Mouse (Mus musculus): ENCODE data around the gene Adipor1. TPM values are rescaled to one million over a fixed set of nuclear protein-coding genes. Genes with fewer than 3 reads are reported as not detected.
"Not testable (repeated sequence)": the region's sequence is repeated elsewhere in the genome, so short reads cannot be mapped to it uniquely, and the experiment has no call there.

Gene Adipor1
- polyA plus RNA-seq, 1 experiment from 2014 or later: 78.1 TPM

GRCm38 (mm10) chr1:134423911-134424310 lies 8.7 kb downstream of the Adipor1 start:
- ATAC-seq (ENCODE audit: insufficient number of reproducible peaks, insufficient read depth, low FRiP score, low TSS enrichment): no peak
- Histone ChIP-seq H3K27me3 (no peaks in the 10 kb centered on the region), H3K9me3 (no peaks in the 10 kb centered on the region), H3K4me1 (peaks cover 16% of the 10 kb centered on the region; the same call in 1 of the 2 replicates), H3K4me2 (replicated peaks) (no peak overlapping the region), H3K4me3 (no peak overlapping the region), H3K9ac (no peak overlapping the region), H3K36me3 (peaks cover 60% of the 10 kb centered on the region), H3K27ac (no peak overlapping the region)
- WGBS: 73% methylated on average over 10 of the region's 10 CpGs

GRCm38 (mm10) chr1:134426289-134426688 lies 11.1 kb downstream of the Adipor1 start:
- H3K4me3 ChIP-seq: no peak overlapping the region
- peaks cover 77% of the 10 kb centered on the region for H3K36me3 ChIP-seq
- H3K4me1 ChIP-seq: no peaks in the 10 kb centered on the region
- no peak overlapping the region for H3K9ac ChIP-seq
- no peak for ATAC-seq (ENCODE audit: insufficient number of reproducible peaks, insufficient read depth, low FRiP score, low TSS enrichment)
- H3K9me3 ChIP-seq: no peaks in the 10 kb centered on the region
- no peak overlapping the region for H3K4me2 ChIP-seq (replicated peaks)
- no peak overlapping the region for H3K27ac ChIP-seq
- H3K27me3 ChIP-seq: no peaks in the 10 kb centered on the region
- WGBS: 79% methylated on average over 5 of the region's 5 CpGs

GRCm38 (mm10) chr1:134433002-134433401 lies 17.8 kb downstream of the Adipor1 start:
- no peak for ATAC-seq (ENCODE audit: insufficient number of reproducible peaks, insufficient read depth, low FRiP score, low TSS enrichment)
- no peaks in the 10 kb centered on the region for H3K4me1 ChIP-seq
- H3K9me3 ChIP-seq: no peaks in the 10 kb centered on the region
- no peak overlapping the region for H3K4me3 ChIP-seq
- H3K27me3 ChIP-seq: no peaks in the 10 kb centered on the region
- H3K9ac ChIP-seq: no peak overlapping the region
- 83% methylated on average over 10 of the region's 10 CpGs for WGBS
- H3K4me2 ChIP-seq (replicated peaks): no peak overlapping the region
- H3K27ac ChIP-seq: no peak overlapping the region
- peaks cover 51% of the 10 kb centered on the region for H3K36me3 ChIP-seq

GRCm38 (mm10) chr1:134433473-134433872 lies 18.3 kb downstream of the Adipor1 start:
- Histone ChIP-seq H3K9ac (no peak overlapping the region), H3K4me1 (no peaks in the 10 kb centered on the region), H3K4me3 (no peak overlapping the region), H3K4me2 (replicated peaks) (no peak overlapping the region), H3K9me3 (no peaks in the 10 kb centered on the region), H3K27me3 (no peaks in the 10 kb centered on the region), H3K36me3 (peaks cover 47% of the 10 kb centered on the region), H3K27ac (no peak overlapping the region)
- 93% methylated on average over 4 of the region's 4 CpGs for WGBS
- no peak for ATAC-seq (ENCODE audit: insufficient number of reproducible peaks, insufficient read depth, low FRiP score, low TSS enrichment)

DNA sequence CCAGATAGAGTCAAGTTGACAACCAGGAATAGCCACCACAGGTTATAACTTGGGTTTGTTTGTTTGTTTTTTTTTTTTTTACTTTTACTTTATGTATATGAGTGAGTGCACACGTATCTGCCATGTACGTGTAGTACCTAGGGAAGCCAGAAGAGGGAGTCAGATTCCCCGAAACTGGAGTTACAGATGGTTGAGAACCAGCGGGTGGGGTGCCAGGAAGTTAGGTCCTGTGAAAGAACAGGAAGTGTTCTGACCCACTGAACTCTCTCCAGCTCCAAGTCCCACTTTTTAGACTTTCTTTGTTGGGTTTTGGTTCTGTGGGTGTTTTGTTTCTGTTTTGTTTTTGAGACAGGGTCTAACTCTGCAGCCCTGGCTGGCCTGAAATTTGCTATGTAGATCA lies 20.2 kb downstream of the Adipor1 start:
- Histone ChIP-seq H3K27ac (no peak overlapping the region), H3K27me3 (no peaks in the 10 kb centered on the region), H3K36me3 (peaks cover 31% of the 10 kb centered on the region), H3K4me2 (replicated peaks) (no peak overlapping the region), H3K9me3 (no peaks in the 10 kb centered on the region), H3K4me3 (no peak overlapping the region), H3K4me1 (no peaks in the 10 kb centered on the region), H3K9ac (no peak overlapping the region)
- ATAC-seq (ENCODE audit: insufficient number of reproducible peaks, insufficient read depth, low FRiP score, low TSS enrichment): no peak
- WGBS: 21% methylated on average over 4 of the region's 4 CpGs

DNA sequence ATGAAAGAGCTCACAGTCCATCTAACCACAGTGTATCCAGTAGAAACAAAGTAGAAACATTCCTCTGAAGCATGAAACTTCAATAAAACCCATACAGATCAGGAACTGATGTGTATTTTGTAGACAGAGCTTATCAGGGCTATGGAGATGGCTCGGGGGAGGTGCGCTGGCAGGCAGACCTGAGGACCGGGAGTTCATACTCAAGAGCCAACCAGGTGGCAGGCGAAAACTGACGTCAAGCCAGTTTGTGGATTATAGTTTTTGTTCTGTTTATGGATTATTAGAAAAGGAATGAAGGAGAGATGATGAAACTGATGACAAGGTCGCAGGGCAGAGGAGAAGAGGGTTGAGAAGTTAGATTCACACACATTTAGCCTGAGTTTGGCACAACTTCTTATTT lies 25.3 kb downstream of the Adipor1 start:
- H3K36me3 ChIP-seq: no peaks in the 10 kb centered on the region
- H3K27me3 ChIP-seq: no peaks in the 10 kb centered on the region
- H3K4me1 ChIP-seq: no peaks in the 10 kb centered on the region
- H3K9me3 ChIP-seq: no peaks in the 10 kb centered on the region
- no peak overlapping the region for H3K4me3 ChIP-seq
- no peak overlapping the region for H3K4me2 ChIP-seq (replicated peaks)
- no peak overlapping the region for H3K27ac ChIP-seq
- no peak overlapping the region for H3K9ac ChIP-seq
- no peak for ATAC-seq (ENCODE audit: insufficient number of reproducible peaks, insufficient read depth, low FRiP score, low TSS enrichment)
- 89% methylated on average over 6 of the region's 6 CpGs for WGBS

DNA sequence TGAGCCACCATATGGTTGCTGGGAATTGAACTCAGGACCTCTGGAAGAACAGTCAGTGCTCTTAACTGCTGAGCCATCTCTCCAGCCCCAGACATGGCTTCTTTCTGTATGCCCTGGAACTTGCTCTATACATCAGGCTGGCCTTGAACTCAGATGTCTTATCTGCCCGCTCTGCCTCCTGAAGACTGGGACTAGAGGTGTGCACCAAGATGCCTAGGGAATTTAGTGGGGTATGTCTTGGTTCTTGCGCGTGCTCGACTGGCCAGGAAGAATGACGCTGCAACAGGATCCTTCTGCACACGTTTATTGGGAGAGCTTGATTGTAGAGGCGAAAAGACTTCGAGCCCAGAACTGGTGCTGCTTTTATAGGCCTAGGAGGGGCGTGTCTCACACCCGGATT lies 26.6 kb downstream of the Adipor1 start:
- not testable (repeated sequence) for ATAC-seq (ENCODE audit: insufficient number of reproducible peaks, insufficient read depth, low FRiP score, low TSS enrichment); H3K4me2 ChIP-seq (replicated peaks)

GRCm38 (mm10) chr1:134442394-134442793 lies 27.2 kb downstream of the Adipor1 start:
- no peak overlapping the region for H3K27ac ChIP-seq
- WGBS: 93% methylated on average over 3 of the region's 3 CpGs
- no peaks in the 10 kb centered on the region for H3K9me3 ChIP-seq
- no peak overlapping the region for H3K4me3 ChIP-seq
- H3K27me3 ChIP-seq: no peaks in the 10 kb centered on the region
- no peak overlapping the region for H3K9ac ChIP-seq
- no peaks in the 10 kb centered on the region for H3K36me3 ChIP-seq
- no peak for ATAC-seq (ENCODE audit: insufficient number of reproducible peaks, insufficient read depth, low FRiP score, low TSS enrichment)
- no peak overlapping the region for H3K4me2 ChIP-seq (replicated peaks)
- no peaks in the 10 kb centered on the region for H3K4me1 ChIP-seq

More for the DNA sequence above, 26.6 kb downstream of the Adipor1 start:
- WGBS: 90% methylated on average over 8 of the region's 10 CpGs
- H3K4me1 ChIP-seq, H3K27me3 ChIP-seq, H3K27ac ChIP-seq, H3K9ac ChIP-seq, H3K4me3 ChIP-seq, H3K9me3 ChIP-seq, H3K36me3 ChIP-seq: not testable (repeated sequence)

- not testable (repeated sequence) for H3K9me3 ChIP-seq; H3K27me3 ChIP-seq; ATAC-seq (ENCODE audit: insufficient number of reproducible peaks, insufficient read depth, low FRiP score, low TSS enrichment); H3K36me3 ChIP-seq; H3K4me2 ChIP-seq (replicated peaks); H3K9ac ChIP-seq; H3K4me1 ChIP-seq; H3K27ac ChIP-seq; H3K4me3 ChIP-seq
- WGBS: 93% methylated on average over 1 of the region's 1 CpGs
Observed at GRCm38 (mm10) chr1:134443288-134443687, 28.1 kb downstream of the Adipor1 start.

GRCm38 (mm10) chr1:134445418-134445817 lies 30.2 kb downstream of the Adipor1 start:
- H3K27ac ChIP-seq: no peak overlapping the region
- H3K4me1 ChIP-seq: no peaks in the 10 kb centered on the region
- ATAC-seq (ENCODE audit: insufficient number of reproducible peaks, insufficient read depth, low FRiP score, low TSS enrichment): no peak
- H3K4me3 ChIP-seq: no peak overlapping the region
- H3K9me3 ChIP-seq: no peaks in the 10 kb centered on the region
- no peak overlapping the region for H3K4me2 ChIP-seq (replicated peaks)
- 89% methylated on average over 2 of the region's 2 CpGs for WGBS
- no peak overlapping the region for H3K9ac ChIP-seq
- no peaks in the 10 kb centered on the region for H3K27me3 ChIP-seq
- no peaks in the 10 kb centered on the region for H3K36me3 ChIP-seq

GRCm38 (mm10) chr1:134448537-134448936 lies 33.4 kb downstream of the Adipor1 start:
- H3K9ac ChIP-seq; H3K9me3 ChIP-seq; H3K27me3 ChIP-seq; H3K4me2 ChIP-seq (replicated peaks); H3K4me3 ChIP-seq; H3K4me1 ChIP-seq; H3K36me3 ChIP-seq; ATAC-seq (ENCODE audit: insufficient number of reproducible peaks, insufficient read depth, low FRiP score, low TSS enrichment); H3K27ac ChIP-seq: not testable (repeated sequence)
- WGBS: 78% methylated on average over 3 of the region's 3 CpGs

GRCm38 (mm10) chr1:134450201-134450600 lies 35.0 kb downstream of the Adipor1 start:
- Histone ChIP-seq H3K9ac (no peak overlapping the region), H3K9me3 (no peaks in the 10 kb centered on the region), H3K4me2 (replicated peaks) (no peak overlapping the region), H3K27ac (no peak overlapping the region), H3K4me1 (no peaks in the 10 kb centered on the region), H3K27me3 (no peaks in the 10 kb centered on the region), H3K36me3 (no peaks in the 10 kb centered on the region), H3K4me3 (no peak overlapping the region)
- 82% methylated on average over 4 of the region's 4 CpGs for WGBS
- no peak for ATAC-seq (ENCODE audit: insufficient number of reproducible peaks, insufficient read depth, low FRiP score, low TSS enrichment)

GRCm38 (mm10) chr1:134450986-134451385 lies 35.8 kb downstream of the Adipor1 start:
- Histone ChIP-seq H3K27ac (no peak overlapping the region), H3K4me3 (no peak overlapping the region), H3K9ac (no peak overlapping the region), H3K36me3 (no peaks in the 10 kb centered on the region), H3K9me3 (no peaks in the 10 kb centered on the region), H3K27me3 (no peaks in the 10 kb centered on the region), H3K4me2 (replicated peaks) (no peak overlapping the region), H3K4me1 (peaks cover under 1% of the 10 kb centered on the region; the same call in 1 of the 2 replicates)
- ATAC-seq (ENCODE audit: insufficient number of reproducible peaks, insufficient read depth, low FRiP score, low TSS enrichment): no peak
- WGBS: 38% methylated on average over 3 of the region's 3 CpGs

All from embryonic facial prominence, embryonic 12.5 days (tissue).